Mouse (Mus musculus): ENCODE results near the gene Wdr60. TPM values are rescaled to one million over a fixed set of nuclear protein-coding genes. Genes with fewer than 3 reads are reported as not detected.

Gene Wdr60
- polyA plus RNA-seq, 1 experiment = 5.9 TPM

DNA sequence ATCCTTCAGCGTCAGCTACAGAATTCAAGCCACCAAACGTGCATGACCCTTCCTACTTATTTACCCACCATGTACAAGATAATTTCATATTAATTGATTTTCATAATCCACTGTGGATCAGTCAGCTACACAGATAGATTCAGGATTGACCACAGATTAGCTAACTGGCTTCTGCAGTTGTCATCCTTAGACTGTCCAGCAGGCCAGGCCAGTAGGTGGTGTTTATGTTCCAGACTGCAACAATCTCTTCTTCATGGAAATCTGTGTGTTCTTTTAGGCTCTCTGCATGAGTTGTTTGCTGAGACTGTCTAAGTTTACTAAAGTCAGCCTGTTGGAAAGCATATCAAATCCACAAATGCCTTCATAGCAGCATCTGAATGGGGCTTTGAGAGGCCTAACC is 103.1 kb downstream of the Wdr60 start:
- Histone ChIP-seq H3K4me3 (ENCODE audit: insufficient read depth, low read depth, low read length) (no peak overlapping the region), H3K27ac (ENCODE audit: insufficient read depth, low read depth, low read length) (no peak overlapping the region), H3K4me1 (ENCODE audit: control insufficient read depth, insufficient read depth, low read length) (no peaks in the 10 kb centered on the region), H3K27me3 (replicated peaks; ENCODE audit: control insufficient read depth, insufficient read depth, low read length) (no peaks in the 10 kb centered on the region), H3K36me3 (ENCODE audit: control insufficient read depth, insufficient read depth, low read length) (no peaks in the 10 kb centered on the region)
- 97% methylated on average over 2 of the region's 2 CpGs for WGBS
- DNase-seq = no peak
- TF ChIP-seq CTCF (conservative IDR thresholded peaks at IDR 0.05; ENCODE audit: insufficient read depth, insufficient read length, low read depth, low read length) (no peak), POLR2A (IDR thresholded peaks at IDR 0.05; ENCODE audit: low read depth, low read length) (no peak)

DNA sequence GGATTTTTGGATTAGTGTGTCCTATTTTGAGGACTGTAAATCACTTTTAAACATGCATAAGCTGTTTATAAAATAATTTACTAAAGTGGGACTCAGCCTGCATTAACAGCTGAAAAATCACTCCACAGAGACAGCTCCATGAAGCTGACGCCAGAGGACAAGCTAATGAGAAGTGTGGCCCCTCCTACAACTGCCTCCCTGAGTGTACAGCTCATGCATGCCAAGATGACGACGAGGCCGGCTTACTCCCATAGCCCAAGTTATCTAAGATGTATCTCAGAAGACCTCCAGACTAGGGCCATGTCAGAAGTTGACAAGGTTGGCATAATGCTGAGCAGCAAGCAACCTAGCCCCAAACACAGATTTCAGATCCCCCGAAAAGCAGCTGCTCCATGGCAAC is 103.6 kb downstream of the Wdr60 start:
- 68% methylated on average over 5 of the region's 5 CpGs for WGBS
- no peak overlapping the region for H3K27ac ChIP-seq (ENCODE audit: insufficient read depth, low read depth, low read length)
- H3K4me1 ChIP-seq (ENCODE audit: control insufficient read depth, insufficient read depth, low read length) = no peaks in the 10 kb centered on the region
- no peaks in the 10 kb centered on the region for H3K27me3 ChIP-seq (replicated peaks; ENCODE audit: control insufficient read depth, insufficient read depth, low read length)
- H3K4me3 ChIP-seq (ENCODE audit: insufficient read depth, low read depth, low read length) = no peak overlapping the region
- DNase-seq = no peak
- TF ChIP-seq CTCF (conservative IDR thresholded peaks at IDR 0.05; ENCODE audit: insufficient read depth, insufficient read length, low read depth, low read length) (no peak), POLR2A (IDR thresholded peaks at IDR 0.05; ENCODE audit: low read depth, low read length) (no peak)
- no peaks in the 10 kb centered on the region for H3K36me3 ChIP-seq (ENCODE audit: control insufficient read depth, insufficient read depth, low read length)

DNA sequence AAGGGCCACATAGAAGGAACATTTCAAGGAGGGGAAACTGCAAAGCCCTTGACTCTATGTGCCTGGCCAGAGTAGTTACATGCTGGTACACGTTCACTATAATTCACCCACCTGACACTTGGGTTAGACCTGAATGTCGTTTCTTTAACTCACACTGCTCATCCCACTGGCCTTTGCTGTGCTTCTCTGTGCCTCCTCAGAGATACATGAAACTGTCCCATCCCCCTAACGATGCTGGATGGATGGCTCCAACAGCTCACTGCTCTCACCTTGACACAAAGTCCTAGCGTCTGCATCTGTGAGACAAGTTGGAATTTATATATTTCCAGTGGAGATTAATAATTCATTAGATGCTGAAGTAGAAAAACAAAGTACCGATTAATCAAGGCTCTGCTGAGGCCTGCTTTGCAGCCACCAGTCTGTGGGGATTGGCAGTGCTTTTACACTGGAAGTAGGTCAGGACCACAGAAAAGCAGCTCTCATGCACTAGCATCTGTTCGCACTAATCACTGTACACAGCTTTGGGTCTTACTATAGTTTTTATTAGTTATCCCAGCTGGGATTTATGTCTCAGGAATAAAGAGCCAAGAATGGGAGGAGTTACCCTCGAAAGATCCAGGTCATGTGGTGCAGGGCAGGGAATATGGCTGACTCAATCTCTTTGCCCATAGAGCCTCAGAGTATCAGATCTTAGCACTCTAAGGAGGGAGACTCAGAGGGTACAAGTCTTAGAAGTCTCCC is 105.9 kb downstream of the Wdr60 start:
- Histone ChIP-seq H3K27ac (ENCODE audit: insufficient read depth, low read depth, low read length) (no peak overlapping the region), H3K4me3 (ENCODE audit: insufficient read depth, low read depth, low read length) (no peak overlapping the region), H3K27me3 (replicated peaks; ENCODE audit: control insufficient read depth, insufficient read depth, low read length) (no peaks in the 10 kb centered on the region), H3K36me3 (ENCODE audit: control insufficient read depth, insufficient read depth, low read length) (no peaks in the 10 kb centered on the region), H3K4me1 (ENCODE audit: control insufficient read depth, insufficient read depth, low read length) (no peaks in the 10 kb centered on the region)
- TF ChIP-seq POLR2A (IDR thresholded peaks at IDR 0.05; ENCODE audit: low read depth, low read length) (no peak), CTCF (conservative IDR thresholded peaks at IDR 0.05; ENCODE audit: insufficient read depth, insufficient read length, low read depth, low read length) (no peak)
- 59% methylated on average over 7 of the region's 7 CpGs for WGBS
- DNase-seq = no peak

Other genes with a start within 250 kb of the Wdr60 start
- gene Zfp386, start 215.3 kb downstream of the Wdr60 start, polyA plus RNA-seq (2012; rRNA removed) = 5.0 and 6.6 TPM in 2 replicates
- gene Vipr2, start 185.3 kb downstream of the Wdr60 start, polyA plus RNA-seq (2012; rRNA removed) = 0.43 and 0.52 TPM in 2 replicates
- not detected in 2 replicates for gene Gm11027, start 12.4 kb upstream of the Wdr60 start, polyA plus RNA-seq (2012; rRNA removed)
- 6.8 and 8.8 TPM in 2 replicates for gene Esyt2, start 18.2 kb upstream of the Wdr60 start, polyA plus RNA-seq (2012; rRNA removed)
- 0.73 and 0.89 TPM in 2 replicates for gene Ncapg2, start 142.4 kb upstream of the Wdr60 start, polyA plus RNA-seq (2012; rRNA removed)
- gene Ptprn2, start 222.7 kb upstream of the Wdr60 start, polyA plus RNA-seq (2012; rRNA removed) = 0.77 and 0.91 TPM in 2 replicates